Mouse (Mus musculus): Measurements from ENCODE around the gene Gen1. TPM values are rescaled to one million over a fixed set of nuclear protein-coding genes. Genes with fewer than 3 reads are reported as not detected.
A peak's percentile ranks its signal among the peaks of the same experiment; 100 is the strongest.

Gene Gen1
- polyA plus RNA-seq, 1 experiment from 2014 or later = 19.7 TPM

DNA sequence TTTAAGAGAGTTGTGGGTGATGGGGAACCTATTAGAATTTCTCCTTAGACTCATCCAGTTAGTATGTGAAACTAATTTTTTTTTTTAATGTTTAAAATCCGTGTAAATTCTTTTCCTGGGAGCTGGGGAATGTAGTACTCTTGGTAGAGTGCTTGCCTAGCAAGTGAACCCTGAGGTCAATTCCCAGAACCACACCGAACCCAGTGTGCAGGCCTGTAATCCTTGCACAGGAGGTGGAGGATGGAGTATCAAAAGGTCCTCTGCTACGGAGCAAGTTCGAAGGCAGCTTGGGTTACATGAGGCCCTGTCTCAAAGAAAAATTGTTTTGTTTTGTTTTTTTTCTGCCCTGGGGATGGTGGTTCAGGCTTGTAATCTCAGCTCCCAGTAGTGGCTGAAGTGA is 1.4 kb upstream of the Gen1 start:
- peak overlapping the region; percentile 98 for H3K27ac ChIP-seq
- 6% methylated on average over 4 of the region's 4 CpGs for WGBS
- peak; percentile 17 for DNase-seq (ENCODE audit: extremely low spot score, low spot score)

DNA sequence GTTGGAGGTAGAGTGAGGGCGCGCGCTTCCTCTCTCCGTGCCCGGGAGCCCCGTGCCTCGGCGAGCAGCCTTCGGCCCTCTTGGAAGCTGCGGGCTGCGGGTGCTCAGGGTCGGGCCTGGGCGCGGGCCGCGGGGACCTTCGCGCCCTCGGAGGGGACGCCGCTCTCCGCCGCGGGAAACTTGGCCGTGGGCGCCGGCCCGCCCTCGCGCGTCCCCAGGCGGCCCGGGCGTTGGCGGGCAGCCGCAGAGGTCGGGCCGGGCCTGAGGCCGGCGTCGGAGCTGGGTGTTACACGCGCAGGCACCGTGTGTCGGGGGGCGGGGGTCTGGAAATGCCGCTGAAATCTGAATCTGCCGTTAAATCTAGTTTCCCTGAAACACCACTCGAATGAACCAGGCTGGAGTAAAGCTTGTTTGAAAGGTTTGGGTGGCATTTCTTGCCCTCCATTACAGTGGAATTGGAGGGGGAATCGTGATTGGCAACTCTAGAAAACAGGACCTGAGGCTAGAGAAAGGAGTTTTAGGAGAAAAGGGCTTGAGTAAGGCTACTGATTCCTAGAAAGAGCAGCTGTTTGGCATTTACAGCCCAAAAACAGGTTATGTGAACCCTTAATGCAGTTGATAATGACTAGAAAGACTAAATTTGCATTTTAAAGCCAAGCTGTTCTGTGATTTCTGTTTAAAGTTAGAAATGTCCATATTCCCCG is 833 bp upstream of the Gen1 start:
- whole genome bisulfite sequencing = 1% methylated on average over 45 of the region's 51 CpGs
- H3K4me1 ChIP-seq = peaks cover 46% of the 10 kb centered on the region
- peak overlapping the region; percentile 98 for H3K27ac ChIP-seq
- 0 out of 2 replicates have a peak, but pooled peaks cover 8% of the 10 kb centered on the region for H3K36me3 ChIP-seq (replicated peaks)
- H3K27me3 ChIP-seq (ENCODE audit: poor library complexity, severe bottlenecking) = no peaks in the 10 kb centered on the region
- H3K9me3 ChIP-seq = no peaks in the 10 kb centered on the region
- peak overlapping the region; percentile 90 for H3K4me3 ChIP-seq
- no peak for DNase-seq (ENCODE audit: extremely low spot score, low spot score)

More for the DNA sequence above, 1.4 kb upstream of the Gen1 start:
- H3K9me3 ChIP-seq = no peaks in the 10 kb centered on the region
- H3K4me3 ChIP-seq = peak overlapping the region; percentile 90
- H3K36me3 ChIP-seq (replicated peaks) = peaks cover 13% of the 10 kb centered on the region; the same call in 1 of the 2 replicates
- H3K4me1 ChIP-seq = peaks cover 46% of the 10 kb centered on the region
- no peaks in the 10 kb centered on the region for H3K27me3 ChIP-seq (ENCODE audit: poor library complexity, severe bottlenecking)

GRCm38 (mm10) chr12:11264895-11265294 is 706 bp downstream of the Gen1 start:
- no peak for DNase-seq (ENCODE audit: extremely low spot score, low spot score)
- 6% methylated on average over 13 of the region's 13 CpGs for WGBS
- peak overlapping the region; percentile 98 for H3K27ac ChIP-seq
- H3K36me3 ChIP-seq (replicated peaks) = peaks cover 3% of the 10 kb centered on the region; the same call in 1 of the 2 replicates
- H3K27me3 ChIP-seq (ENCODE audit: poor library complexity, severe bottlenecking) = no peaks in the 10 kb centered on the region
- peak overlapping the region; percentile 90 for H3K4me3 ChIP-seq
- H3K4me1 ChIP-seq = peaks cover 46% of the 10 kb centered on the region
- no peaks in the 10 kb centered on the region for H3K9me3 ChIP-seq

- no peak overlapping the region for H3K27ac ChIP-seq
- H3K36me3 ChIP-seq (replicated peaks) = peaks cover 86% of the 10 kb centered on the region
- H3K27me3 ChIP-seq (ENCODE audit: poor library complexity, severe bottlenecking) = no peaks in the 10 kb centered on the region
- H3K9me3 ChIP-seq = no peaks in the 10 kb centered on the region
- DNase-seq (ENCODE audit: extremely low spot score, low spot score) = no peak
- WGBS = 78% methylated on average over 3 of the region's 3 CpGs
- H3K4me3 ChIP-seq = no peak overlapping the region
- H3K4me1 ChIP-seq = no peaks in the 10 kb centered on the region
These were observed 15.3 kb downstream of the Gen1 start for GRCm38 (mm10) chr12:11250322-11250721.

DNA sequence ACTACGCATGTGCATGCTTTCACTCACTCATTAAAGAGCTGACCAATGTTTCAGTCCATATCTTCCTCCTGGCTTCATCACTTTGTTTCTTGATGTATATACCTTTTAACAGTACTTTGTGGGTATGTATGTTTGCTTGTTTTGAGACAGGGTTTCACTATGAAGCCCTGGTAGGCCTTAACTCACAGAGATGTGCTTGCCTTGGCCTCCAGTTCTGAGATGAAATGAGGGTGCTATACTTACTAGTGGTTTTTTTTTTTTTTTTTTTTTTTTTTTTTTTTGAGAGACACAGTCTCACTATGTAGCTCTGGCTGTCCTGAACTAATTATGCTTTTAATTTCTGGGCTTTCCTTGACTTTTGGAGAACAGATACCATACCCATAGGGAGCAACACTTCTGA is 18.1 kb downstream of the Gen1 start:
- H3K4me1 ChIP-seq = no peaks in the 10 kb centered on the region
- H3K4me3 ChIP-seq = no peak overlapping the region
- no peaks in the 10 kb centered on the region for H3K9me3 ChIP-seq
- peaks cover 76% of the 10 kb centered on the region for H3K36me3 ChIP-seq (replicated peaks)
- H3K27ac ChIP-seq = no peak overlapping the region
- no peaks in the 10 kb centered on the region for H3K27me3 ChIP-seq (ENCODE audit: poor library complexity, severe bottlenecking)
- no peak for DNase-seq (ENCODE audit: extremely low spot score, low spot score)
- WGBS = 100% methylated on average over 1 of the region's 1 CpGs

- 83% methylated on average over 2 of the region's 2 CpGs for WGBS
- H3K27me3 ChIP-seq (ENCODE audit: poor library complexity, severe bottlenecking) = no peaks in the 10 kb centered on the region
- DNase-seq (ENCODE audit: extremely low spot score, low spot score) = no peak
These were observed 29.6 kb downstream of the Gen1 start for GRCm38 (mm10) chr12:11235996-11236395.

GRCm38 (mm10) chr12:11230267-11230666 is 35.3 kb downstream of the Gen1 start:
- Histone ChIP-seq H3K27me3 (ENCODE audit: poor library complexity, severe bottlenecking) (no peaks in the 10 kb centered on the region), H3K4me1 (no peaks in the 10 kb centered on the region), H3K36me3 (replicated peaks) (no peaks in the 10 kb centered on the region), H3K9me3 (no peaks in the 10 kb centered on the region), H3K4me3 (no peak overlapping the region), H3K27ac (no peak overlapping the region)
- DNase-seq (ENCODE audit: extremely low spot score, low spot score) = no peak
- WGBS = 85% methylated on average over 2 of the region's 2 CpGs

More at GRCm38 (mm10) chr12:11235996-11236395, 29.6 kb downstream of the Gen1 start:
- Histone ChIP-seq H3K4me1 (no peaks in the 10 kb centered on the region), H3K9me3 (no peaks in the 10 kb centered on the region), H3K27ac (no peak overlapping the region), H3K4me3 (no peak overlapping the region), H3K36me3 (replicated peaks) (peaks cover 29% of the 10 kb centered on the region)

DNA sequence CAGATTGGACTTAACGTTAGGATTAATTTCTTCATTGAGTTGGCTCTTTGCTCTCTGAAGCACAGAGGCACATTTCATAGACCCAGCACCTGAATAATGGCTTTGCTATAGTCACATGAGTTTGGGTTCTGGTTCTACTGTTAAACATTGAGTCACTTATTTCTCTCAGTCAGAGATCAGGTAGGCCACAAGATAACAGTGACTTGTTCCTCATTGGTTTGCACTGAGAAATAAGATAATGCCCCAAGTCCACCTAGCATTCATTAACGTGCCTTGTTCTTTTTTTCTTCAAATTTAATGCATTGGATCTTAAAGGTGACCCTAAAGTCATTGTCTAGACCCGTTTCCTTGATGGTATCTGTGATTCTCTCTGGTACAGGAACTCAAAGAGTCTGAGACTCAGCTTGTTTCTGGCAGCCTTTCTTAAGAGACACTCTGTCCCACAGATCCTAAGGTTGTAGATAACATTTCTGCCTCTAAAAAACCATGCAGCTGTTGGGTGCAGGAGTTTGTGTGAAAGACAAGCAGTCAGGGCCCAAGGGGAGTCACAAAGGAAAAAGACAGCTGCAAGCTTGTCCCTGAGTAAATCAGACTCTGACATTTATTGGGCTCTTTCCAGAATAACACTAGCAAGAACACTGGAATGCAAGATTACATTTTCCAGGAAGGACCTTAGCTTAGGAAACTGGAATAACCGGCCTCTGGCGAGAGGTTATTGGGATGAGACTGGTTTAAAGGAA is 38.9 kb downstream of the Gen1 start:
- Histone ChIP-seq H3K36me3 (replicated peaks) (no peaks in the 10 kb centered on the region), H3K4me1 (peaks cover 17% of the 10 kb centered on the region), H3K4me3 (no peak overlapping the region), H3K27ac (no peak overlapping the region), H3K9me3 (no peaks in the 10 kb centered on the region), H3K27me3 (ENCODE audit: poor library complexity, severe bottlenecking) (no peaks in the 10 kb centered on the region)
- WGBS = 88% methylated on average over 5 of the region's 5 CpGs
- no peak for DNase-seq (ENCODE audit: extremely low spot score, low spot score)

DNA sequence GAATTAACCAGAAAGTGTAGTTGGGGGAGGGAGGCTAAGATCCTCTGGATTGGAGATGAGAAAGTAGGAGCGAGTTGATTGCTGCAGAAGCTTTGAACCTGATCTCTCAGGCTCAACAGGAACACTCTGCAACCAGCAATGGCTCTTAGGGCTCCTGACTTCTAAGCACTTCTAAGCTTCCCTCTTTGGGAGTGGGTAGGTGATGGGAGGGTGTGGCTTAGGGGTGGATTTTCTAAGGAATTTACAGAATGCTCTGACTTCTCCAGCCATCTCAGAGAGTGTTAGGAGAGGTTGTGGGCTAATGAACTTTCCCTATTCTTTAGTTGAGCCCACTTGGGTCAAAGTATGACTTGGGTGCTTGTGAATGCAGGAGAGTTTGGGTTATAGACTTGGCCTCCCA is 39.5 kb downstream of the Gen1 start:
- Histone ChIP-seq H3K27ac (no peak overlapping the region), H3K4me1 (peaks cover 22% of the 10 kb centered on the region), H3K4me3 (no peak overlapping the region), H3K27me3 (ENCODE audit: poor library complexity, severe bottlenecking) (no peaks in the 10 kb centered on the region), H3K36me3 (replicated peaks) (no peaks in the 10 kb centered on the region), H3K9me3 (no peaks in the 10 kb centered on the region)
- no peak for DNase-seq (ENCODE audit: extremely low spot score, low spot score)
- WGBS = 25% methylated on average over 1 of the region's 1 CpGs

DNA sequence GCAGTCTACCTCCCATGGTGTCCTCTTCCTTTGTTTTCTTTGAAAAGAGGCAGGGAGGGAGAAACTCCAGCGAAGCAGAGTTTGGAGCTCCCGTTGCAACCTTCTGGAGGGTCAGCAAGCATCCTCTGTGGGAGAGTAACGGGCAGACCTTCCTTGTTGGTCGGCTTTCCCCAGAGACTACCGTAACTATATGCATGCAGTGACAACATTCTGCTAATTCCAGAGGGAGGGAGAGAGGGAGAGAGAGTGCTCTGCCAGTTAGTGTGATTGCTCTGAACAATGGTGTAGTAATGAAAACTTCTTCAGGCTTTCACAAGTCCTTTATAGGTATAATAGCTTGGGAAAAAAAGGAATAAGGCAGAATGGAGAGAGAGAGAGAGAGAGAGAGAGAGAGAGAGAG is 40.9 kb downstream of the Gen1 start:
- 5% methylated on average over 5 of the region's 5 CpGs for WGBS
- Histone ChIP-seq H3K27me3 (ENCODE audit: poor library complexity, severe bottlenecking) (no peaks in the 10 kb centered on the region), H3K4me3 (no peak overlapping the region), H3K9me3 (no peaks in the 10 kb centered on the region), H3K4me1 (peaks cover 22% of the 10 kb centered on the region), H3K36me3 (replicated peaks) (no peaks in the 10 kb centered on the region), H3K27ac (0 out of 2 replicates have a peak overlapping the region, but pooled peaks have one; percentile 30)
- no peak for DNase-seq (ENCODE audit: extremely low spot score, low spot score)

DNA sequence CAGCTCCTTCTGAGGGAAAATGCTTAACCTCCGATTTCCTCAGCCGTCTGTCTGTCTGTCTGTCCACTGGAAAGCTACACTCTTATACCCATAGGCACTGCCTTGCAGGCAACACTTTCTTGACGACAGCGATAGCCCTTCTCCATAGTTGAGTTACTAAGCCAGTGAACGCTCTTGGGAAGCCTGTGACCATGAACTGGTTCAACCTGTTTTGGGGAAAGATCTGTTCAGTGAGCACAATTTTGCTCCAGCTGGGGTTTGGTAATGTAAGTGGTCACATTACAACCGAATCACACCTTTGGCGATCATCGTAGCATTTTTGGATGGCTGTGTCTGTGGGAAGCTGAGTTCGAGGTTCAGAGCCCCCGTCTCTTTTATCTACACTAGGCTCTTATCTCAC is 42.5 kb downstream of the Gen1 start:
- Histone ChIP-seq H3K4me3 (no peak overlapping the region), H3K36me3 (replicated peaks) (no peaks in the 10 kb centered on the region), H3K9me3 (no peaks in the 10 kb centered on the region), H3K27me3 (ENCODE audit: poor library complexity, severe bottlenecking) (no peaks in the 10 kb centered on the region), H3K4me1 (peaks cover 23% of the 10 kb centered on the region), H3K27ac (no peak overlapping the region)
- DNase-seq (ENCODE audit: extremely low spot score, low spot score) = no peak
- WGBS = 91% methylated on average over 10 of the region's 10 CpGs

GRCm38 (mm10) chr12:11222566-11222965 is 43.0 kb downstream of the Gen1 start:
- WGBS = 59% methylated on average over 3 of the region's 3 CpGs
- Histone ChIP-seq H3K27ac (0 out of 2 replicates have a peak overlapping the region, but pooled peaks have one; percentile 15), H3K4me3 (no peak overlapping the region), H3K36me3 (replicated peaks) (no peaks in the 10 kb centered on the region), H3K27me3 (ENCODE audit: poor library complexity, severe bottlenecking) (no peaks in the 10 kb centered on the region), H3K4me1 (peaks cover 26% of the 10 kb centered on the region), H3K9me3 (no peaks in the 10 kb centered on the region)
- no peak for DNase-seq (ENCODE audit: extremely low spot score, low spot score)
